Mouse (Mus musculus) spleen, postnatal 36 days (tissue): ENCODE measurements around the gene Celsr1.

Source experiments
- DNase-seq, 2 experiments: peaks; one replicate each; pipeline ENCODE4 v3.0.0; 2022; ENCODE audit warnings: low spot score in 2 of 2, mixed read lengths in 1 of 2

Celsr1 gene

DNA sequence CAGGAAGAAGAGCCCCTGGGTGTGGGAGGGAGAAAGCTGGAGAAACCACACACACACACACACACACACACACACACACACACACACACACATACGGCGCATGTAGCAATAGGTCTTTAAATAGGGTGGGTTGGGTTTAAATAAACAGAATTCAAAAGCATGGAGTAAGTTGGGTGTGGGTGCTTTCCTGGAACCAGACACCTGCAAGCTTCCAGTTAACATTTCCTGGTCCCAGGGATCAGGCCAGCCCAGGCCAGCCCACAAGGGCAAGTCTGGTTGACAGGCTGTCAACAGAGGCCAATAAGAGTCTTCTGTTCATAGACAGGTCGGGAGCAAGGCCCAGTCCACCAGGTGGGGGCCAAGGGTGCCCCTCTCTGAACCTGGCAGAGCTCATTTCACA, 2.3 kb upstream of the Celsr1 start:
- no peak for DNase-seq

DNA sequence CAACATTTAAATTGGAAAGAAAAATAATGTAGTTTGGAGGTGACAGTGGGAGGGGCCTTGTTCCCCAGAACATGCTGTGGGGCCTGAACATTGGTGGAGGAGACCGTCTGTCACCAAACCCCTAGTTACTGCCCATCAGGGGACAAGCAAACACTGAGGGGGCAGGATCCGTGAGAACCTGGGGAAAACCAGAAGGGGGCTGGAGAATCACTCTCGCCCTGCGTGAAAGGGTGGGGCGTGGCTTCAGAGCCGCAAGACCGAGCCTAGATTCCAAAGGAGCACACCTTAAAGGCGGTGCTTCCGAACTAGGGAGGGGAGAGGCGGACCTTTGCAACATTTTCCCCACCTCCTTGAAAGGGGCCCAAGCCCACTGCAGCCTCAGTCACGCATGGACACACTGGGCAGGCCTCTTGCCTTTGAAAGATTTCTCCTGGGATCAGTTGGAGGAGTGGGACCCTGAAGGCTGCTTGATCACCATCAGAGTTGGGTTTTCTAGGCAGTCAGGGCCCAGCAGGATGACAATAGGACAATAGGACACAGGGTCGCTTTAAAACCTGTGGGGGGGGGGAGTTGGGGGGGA, 1.3 kb upstream of the Celsr1 start:
- no peak for DNase-seq

GRCm38 (mm10) chr15:86034021-86034523, 495 bp upstream of the Celsr1 start:
- DNase-seq, result peak in 1 of 2 experiments; percentile 22

DNA sequence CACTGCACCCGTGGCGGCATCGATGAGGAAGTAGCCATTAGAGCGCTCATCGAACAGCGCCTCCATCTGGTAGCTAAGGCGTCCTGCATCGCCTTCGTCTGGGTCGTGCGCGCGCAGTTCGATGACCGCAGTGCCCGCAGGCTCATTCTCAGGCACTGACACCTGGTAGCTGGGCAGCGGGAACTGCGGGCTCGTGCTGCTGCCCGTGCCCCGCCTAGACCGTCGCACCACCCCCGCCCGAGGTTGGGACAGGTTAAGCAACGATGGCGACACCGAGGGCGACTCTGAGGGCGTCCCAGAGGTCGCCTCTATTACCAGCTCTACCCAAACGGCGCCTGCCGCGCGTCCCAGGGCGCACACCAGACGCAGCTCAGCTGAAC, 776 bp downstream of the Celsr1 start:
- no peak for DNase-seq

DNA sequence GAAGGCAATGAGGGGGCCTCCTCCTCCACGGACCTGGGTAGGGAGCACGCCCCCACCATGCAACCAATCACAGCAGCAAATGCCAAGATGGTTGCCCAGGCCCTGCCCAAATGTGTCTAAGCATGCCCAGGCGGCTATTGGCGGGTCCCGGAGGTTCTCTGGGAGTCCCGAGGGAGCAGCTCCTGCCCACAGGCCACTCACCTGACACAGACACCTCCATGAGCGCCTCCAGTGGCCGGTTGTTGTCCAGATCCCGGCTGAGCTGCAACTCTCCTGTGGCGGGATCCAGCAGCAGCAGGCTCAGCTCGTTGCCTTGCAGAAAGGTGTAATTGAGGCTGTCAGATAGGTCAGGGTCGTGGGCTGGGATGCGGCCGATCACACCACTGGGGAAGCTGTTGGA, 3.6 kb downstream of the Celsr1 start:
- DNase-seq, result no peak

DNA sequence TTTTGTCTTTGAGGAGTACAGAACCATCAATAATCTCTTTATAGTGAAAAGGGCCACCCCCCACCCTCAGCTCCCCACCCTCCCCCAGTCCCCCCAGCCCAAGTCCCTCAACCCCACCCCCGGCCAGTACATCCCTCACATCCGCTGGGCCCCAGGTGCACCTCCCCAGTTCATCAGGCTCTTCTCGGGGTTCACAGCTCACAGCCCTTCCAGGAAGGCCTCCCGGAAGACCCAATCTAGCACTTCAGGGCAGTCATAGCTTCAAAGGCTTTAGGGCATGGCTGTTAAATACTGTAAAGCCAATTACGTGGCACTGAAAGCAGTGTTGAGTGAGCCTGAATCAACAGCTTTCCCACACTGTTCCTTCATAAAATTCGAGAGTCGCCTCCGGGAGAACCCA, 5.7 kb downstream of the Celsr1 start:
- no peak for DNase-seq

DNA sequence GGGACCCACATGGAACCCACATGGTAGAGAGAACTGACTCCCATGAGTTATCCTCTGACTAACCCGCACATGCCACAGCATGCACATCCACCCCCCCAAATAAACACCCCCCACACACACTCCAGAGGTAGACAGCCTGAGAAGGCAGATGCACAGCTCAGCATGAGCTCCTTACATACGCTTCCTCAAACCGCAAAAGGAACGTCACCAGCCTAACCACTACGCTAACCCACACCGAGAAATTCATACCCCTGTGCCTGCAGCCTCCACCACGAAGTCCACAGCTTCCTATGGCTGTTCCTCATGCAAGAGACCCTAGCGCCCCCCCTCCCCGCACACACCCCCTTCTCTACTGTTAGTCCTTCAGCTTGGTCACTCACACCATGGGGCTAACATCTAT, 11.6 kb downstream of the Celsr1 start:
- DNase-seq, result no peak

DNA sequence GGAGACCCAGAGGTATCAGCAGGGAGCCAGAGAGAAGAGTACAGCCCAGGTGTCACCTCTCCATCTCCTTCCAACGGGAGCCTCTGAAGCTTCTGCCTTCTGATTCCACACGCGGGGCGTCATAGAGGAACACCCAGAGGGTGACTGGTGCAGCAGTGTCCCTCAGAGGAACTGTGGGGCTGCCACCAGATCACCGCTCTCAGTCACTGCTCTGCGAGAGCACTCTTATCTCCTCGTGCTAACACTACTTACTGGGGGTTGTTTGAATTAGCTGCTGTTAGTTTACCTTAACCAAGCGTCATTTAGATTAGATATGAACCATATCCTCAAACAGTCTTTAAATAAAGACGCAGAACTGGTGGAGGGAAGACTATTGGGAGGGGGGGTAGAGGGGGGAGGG, 12.3 kb downstream of the Celsr1 start:
- no peak for DNase-seq

DNA sequence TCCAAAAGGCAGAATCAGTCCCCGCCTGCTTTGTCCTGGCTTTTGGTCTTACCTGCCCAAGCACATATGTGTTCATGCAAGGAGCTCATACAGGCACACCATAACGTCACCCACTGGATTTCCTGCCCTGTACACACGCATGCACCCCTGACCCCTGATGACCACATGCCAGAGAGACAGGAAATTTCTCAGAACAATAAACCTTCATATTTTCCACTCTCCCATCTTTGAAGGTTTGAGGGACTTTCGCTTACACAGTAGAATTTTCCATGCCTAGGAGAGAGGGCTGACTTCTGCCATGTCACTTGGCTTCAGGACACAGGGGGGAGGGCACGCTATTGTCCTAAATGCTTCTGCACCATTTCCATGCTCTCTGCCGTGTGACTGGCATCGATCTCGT, 13.6 kb downstream of the Celsr1 start:
- DNase-seq, result no peak

DNA sequence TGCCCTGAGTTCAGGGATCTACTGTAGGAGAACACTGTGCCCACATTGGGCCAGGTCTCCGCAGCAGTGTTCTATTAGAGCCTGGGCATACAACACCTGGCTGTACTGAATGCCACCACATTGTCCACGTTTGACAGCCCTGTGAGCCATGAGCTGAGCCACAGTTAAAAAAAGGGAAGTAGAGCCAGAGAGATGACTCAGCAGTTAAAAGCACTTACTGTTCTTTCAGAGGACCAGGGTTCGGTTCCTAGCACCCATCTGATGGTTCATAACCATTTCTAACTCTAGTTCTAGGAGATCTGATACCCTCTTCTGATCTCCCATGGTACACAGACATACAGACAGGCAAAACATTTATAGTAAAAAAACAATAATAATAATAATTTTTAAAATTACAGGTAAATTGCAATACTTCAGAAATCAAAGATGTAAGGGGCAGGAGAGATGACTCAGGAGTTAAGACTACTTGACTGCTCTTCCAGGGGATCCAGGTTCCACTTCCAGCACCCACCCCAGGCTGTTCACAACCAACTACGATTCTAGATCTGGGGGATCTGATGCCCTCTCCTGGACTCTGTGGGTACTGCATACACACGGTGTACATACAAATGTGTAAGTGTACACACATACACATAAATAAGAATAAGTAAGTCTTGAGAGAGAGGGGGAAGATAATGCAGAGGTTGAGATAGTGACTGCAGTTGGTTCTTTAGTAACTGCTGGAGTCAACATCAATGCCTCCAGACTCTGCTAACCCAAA, 14.6 kb downstream of the Celsr1 start:
- no peak for DNase-seq

- DNase-seq, result no peak
Measured at GRCm38 (mm10) chr15:86017336-86017735, 16.2 kb downstream of the Celsr1 start.

DNA sequence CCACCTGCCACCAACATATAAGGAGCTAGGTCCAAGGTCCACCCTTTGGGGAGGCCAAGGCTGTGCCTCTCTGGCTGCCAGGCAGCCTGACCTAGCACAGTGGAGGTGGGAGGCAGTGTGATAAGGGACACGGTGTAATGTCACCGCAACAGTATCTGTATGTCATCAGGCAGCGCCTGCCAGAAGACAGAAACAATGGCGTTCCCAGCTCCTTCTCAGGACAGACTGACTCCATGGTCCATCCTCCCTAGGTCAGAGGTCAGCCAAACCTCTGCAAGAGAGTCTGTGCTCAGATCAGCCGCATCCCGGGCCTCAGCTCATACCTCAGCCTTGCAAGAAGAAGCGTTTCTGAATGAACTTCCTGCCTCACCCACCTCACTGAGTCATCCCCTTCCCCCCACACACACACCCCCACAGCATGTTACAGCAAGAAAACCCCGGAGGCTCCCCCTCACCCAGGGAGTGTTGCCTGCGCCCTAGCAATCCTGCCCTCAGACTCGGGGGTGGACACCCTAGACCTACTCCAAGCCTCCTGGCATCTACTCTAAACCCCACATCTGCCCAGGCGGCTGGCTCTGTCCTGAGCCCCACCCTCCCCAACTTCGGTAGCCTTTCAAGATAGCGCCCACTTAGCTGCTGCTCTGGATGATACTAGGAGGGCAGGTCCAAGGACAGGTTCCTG, 17.6 kb downstream of the Celsr1 start:
- peak in 1 of 2 experiments; percentile 39 for DNase-seq

DNA sequence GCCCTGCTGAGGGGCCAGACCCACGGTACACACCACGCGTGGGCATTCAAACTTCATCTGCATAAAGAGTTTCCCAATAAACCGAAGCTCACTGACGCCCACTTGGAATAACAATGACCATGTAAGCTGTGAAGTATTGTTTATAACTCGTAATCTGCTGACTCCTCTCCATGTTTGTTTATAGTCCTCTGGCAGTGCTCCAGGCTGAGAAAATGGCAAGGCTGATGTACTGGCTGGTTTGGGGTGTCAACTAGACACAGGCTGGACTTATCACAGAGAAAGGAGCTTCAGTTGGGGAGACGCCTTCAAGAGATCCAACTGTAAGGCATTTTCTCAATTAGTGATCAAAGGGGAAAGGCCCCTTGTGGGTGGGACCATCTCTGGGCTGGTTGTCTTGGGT, 18.6 kb downstream of the Celsr1 start:
- no peak for DNase-seq

DNA sequence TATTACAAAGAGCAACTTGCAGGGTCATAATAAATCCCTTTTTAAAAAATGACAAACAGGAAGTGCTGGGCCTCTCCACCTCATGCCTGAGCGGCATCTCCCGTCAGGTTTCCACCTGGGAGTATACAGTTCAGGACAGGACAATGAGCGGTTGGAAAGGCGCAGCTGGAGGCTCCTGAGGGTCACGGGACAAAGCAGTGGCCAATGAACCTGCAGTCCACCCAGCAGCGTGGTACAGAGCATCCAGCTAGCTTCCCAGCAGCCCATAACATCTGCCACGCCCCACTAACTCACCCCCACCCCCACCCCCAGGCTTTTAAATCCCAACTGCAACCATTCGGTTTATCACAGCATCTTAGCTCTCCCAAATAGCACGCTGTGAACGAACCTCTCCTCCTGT, 19.9 kb downstream of the Celsr1 start:
- no peak for DNase-seq

DNA sequence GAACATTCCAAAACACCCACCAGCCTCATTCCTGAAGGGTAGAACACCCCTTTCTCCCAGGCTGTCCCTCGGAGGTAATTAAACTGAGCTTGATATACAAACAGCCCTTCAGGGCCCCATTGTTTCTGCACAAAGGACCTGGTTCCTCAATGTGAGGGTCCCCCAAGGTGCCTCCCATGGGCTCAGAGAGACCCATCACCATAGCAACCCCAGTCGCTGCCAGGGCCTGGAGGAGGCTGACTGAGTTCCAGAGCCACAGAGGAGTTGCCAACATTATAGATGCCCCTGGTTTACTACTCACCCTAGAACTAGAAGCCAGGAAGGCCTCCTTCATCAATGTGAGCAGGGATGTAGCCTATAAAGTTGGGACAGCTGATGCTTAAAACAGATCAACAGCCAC, 20.4 kb downstream of the Celsr1 start:
- DNase-seq, result no peak

GRCm38 (mm10) chr15:86007690-86008121, 25.9 kb downstream of the Celsr1 start:
- DNase-seq, result peak; percentile 43 to 51

DNA sequence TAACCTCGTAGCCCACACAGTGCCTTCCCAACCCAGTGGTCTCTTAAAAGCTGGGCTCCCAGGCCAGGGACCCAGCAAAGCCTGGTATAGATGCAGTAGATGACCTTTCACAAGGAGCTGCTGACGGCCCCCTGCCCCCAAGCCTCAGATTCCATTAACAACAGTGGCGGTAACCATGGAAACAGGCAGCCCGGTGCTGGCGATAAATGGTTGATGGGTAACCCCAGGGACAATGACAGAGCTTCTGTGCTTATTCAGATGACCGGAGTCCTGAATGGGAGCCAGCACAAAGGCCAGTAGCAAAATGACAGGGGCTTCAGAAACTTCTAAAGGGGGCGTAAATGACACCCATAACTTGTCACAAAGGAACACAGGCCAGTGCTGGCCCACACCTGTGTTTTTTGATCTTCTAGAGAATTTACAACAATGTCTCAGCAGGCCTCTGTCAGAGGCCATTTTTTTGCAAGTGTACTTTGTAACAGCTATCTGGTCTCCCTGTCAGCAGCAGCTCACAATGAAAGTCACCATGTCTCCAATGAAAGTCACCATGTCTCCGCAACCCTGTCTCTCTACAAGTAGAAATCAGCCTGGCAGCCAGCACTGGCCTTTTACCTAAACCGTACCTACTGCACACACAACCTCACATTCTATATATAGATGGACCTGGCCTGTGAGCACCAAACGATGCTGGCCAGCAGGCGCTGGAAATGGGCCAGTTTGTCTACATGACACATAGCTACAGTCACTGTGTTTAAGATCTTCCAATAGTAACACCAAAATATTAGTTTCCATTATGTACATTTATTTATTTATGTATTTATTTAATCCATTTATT, 27.7 kb downstream of the Celsr1 start:
- DNase-seq, result no peak

- no peak for DNase-seq
Measured at GRCm38 (mm10) chr15:86004048-86004447, 29.5 kb downstream of the Celsr1 start.

DNA sequence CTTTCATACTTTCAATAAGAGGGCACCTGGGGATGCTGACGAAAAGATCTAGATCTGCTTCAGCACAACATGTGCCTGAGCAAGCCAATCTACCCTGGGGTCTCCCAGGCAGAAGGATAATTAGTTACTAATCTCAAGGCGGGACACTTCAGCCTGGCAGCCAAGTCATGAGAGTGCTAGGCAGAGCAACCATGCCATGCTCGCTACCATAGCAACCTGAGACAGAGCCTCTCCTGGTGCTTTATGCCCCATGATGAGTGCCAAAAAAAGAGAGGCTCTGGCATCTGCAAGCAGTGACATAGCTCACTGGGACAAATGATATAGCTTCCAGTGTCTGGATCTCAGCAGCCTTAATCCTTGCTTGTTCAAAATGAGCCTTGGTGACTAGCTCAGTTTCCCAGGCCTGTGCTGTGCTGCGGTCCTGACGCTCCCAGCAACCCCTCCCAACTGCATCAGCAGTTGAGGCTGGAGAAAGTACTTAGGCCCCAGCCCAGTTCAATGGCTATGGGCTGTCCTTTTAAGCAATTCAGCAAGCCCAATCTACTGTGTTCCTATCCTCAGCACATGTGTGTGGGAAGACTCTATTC, 32.8 kb downstream of the Celsr1 start:
- DNase-seq, result no peak

- no peak for DNase-seq
Measured at GRCm38 (mm10) chr15:85998525-85999230, 34.9 kb downstream of the Celsr1 start.
